Mouse (Mus musculus): ENCODE data around the gene Btla. TPM values are rescaled to one million over a fixed set of nuclear protein-coding genes. Genes with fewer than 3 reads are reported as not detected.
A peak's percentile ranks its signal among the peaks of the same experiment; 100 is the strongest.

Gene Btla
- polyA plus RNA-seq (2012; rRNA removed): 0.35 TPM in 2 replicates
- polyA plus RNA-seq (2014; fragmentation: Nextera tagmentation; extraction: Ambion mirVana): 0.70 and 0.73 TPM in 2 replicates

GRCm38 (mm10) chr16:45223648-45224388 is at the start of gene Btla:
TSS of gene Btla (plus strand) at chr16:45224315.
- H3K9ac ChIP-seq (ENCODE audit: low read depth, low read length, severe bottlenecking): no peak within 1 kb of the TSS
- no peaks in the 10 kb centered on the region for H3K4me1 ChIP-seq (ENCODE audit: control insufficient read depth, insufficient read depth, low read length)
- H3K27me3 ChIP-seq (ENCODE audit: control insufficient read depth, insufficient read depth, low read length): no peaks in the 10 kb centered on the region
- no peak for ATAC-seq (ENCODE audit: low FRiP score, low read depth)
- no peak within 1 kb of the TSS for H3K4me2 ChIP-seq (replicated peaks; ENCODE audit: low read depth, low read length, severe bottlenecking)
- DNase-seq (ENCODE audit: low spot score): no peak
- WGBS: 42% methylated on average over 10 of the region's 10 CpGs
- TF ChIP-seq POLR2A (IDR thresholded peaks at IDR 0.05; ENCODE audit: borderline replicate concordance, extremely low read depth, insufficient read depth, insufficient read length): no peak
- no peaks in the 10 kb centered on the region for H3K36me3 ChIP-seq (ENCODE audit: control insufficient read depth, insufficient read depth, low read length)
- no peaks in the 10 kb centered on the region for H3K9me3 ChIP-seq (ENCODE audit: control insufficient read depth, low read length)
- H3K27ac ChIP-seq (replicated peaks; ENCODE audit: low read depth, low read length): no peak within 1 kb of the TSS
- H3K4me3 ChIP-seq (replicated peaks; ENCODE audit: low read length): no peak within 1 kb of the TSS

DNA sequence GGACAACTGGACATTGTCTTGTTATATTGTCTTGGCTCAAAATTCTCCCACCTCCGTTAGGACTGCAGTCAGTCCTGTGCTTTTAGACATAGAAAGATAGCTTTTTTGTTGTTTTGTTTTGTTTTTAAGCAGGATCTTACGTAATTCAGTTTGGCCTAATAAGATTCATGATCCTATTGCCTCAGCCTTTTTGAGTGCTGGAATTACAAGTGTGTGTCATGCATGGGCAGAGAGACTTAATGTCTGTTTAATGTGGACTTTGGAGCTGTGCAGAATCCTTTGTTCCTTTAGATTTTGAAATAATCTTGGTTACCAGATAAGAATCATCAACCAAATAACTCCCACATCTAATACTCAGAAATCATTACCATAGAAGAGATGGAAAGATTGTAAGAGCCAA is 45.6 kb upstream of the Btla start:
- WGBS: 92% methylated on average over 2 of the region's 2 CpGs
- Histone ChIP-seq H3K4me2 (replicated peaks; ENCODE audit: low read depth, low read length, severe bottlenecking) (no peak overlapping the region), H3K9me3 (ENCODE audit: control insufficient read depth, low read length) (no peaks in the 10 kb centered on the region), H3K9ac (ENCODE audit: low read depth, low read length, severe bottlenecking) (no peak overlapping the region), H3K4me3 (replicated peaks; ENCODE audit: low read length) (no peak overlapping the region), H3K4me1 (ENCODE audit: control insufficient read depth, insufficient read depth, low read length) (no peaks in the 10 kb centered on the region), H3K36me3 (ENCODE audit: control insufficient read depth, insufficient read depth, low read length) (peaks cover 14% of the 10 kb centered on the region), H3K27me3 (ENCODE audit: control insufficient read depth, insufficient read depth, low read length) (no peaks in the 10 kb centered on the region), H3K27ac (replicated peaks; ENCODE audit: low read depth, low read length) (no peak overlapping the region)
- ATAC-seq (ENCODE audit: low FRiP score, low read depth): no peak
- no peak for DNase-seq (ENCODE audit: low spot score)
- no peak for TF ChIP-seq POLR2A (IDR thresholded peaks at IDR 0.05; ENCODE audit: borderline replicate concordance, extremely low read depth, insufficient read depth, insufficient read length)

DNA sequence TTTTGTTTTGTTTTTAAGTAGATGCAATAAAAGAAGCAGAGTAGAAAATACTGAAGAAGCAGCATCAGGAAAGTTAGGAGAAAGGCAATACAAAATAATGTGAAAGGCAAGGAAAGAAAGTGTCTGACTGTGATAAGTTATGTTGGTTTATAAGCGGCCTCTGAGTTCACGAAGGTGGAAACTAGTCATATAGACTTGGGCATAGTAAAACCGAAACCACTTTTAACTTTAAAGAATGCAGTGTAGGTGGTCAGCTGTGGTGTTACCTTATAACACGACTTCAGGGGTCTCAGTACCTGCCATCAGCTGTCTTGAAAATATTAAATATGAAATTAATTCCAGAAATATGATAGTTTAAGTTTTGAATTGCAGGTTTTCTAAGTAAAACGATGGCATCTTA is 42.3 kb upstream of the Btla start:
- Histone ChIP-seq H3K27me3 (ENCODE audit: control insufficient read depth, insufficient read depth, low read length) (no peaks in the 10 kb centered on the region), H3K36me3 (ENCODE audit: control insufficient read depth, insufficient read depth, low read length) (peaks cover 6% of the 10 kb centered on the region), H3K9me3 (ENCODE audit: control insufficient read depth, low read length) (no peaks in the 10 kb centered on the region), H3K4me2 (replicated peaks; ENCODE audit: low read depth, low read length, severe bottlenecking) (no peak overlapping the region), H3K9ac (ENCODE audit: low read depth, low read length, severe bottlenecking) (no peak overlapping the region), H3K4me3 (replicated peaks; ENCODE audit: low read length) (no peak overlapping the region), H3K4me1 (ENCODE audit: control insufficient read depth, insufficient read depth, low read length) (no peaks in the 10 kb centered on the region), H3K27ac (replicated peaks; ENCODE audit: low read depth, low read length) (no peak overlapping the region)
- DNase-seq (ENCODE audit: low spot score) (no peak), ATAC-seq (ENCODE audit: low FRiP score, low read depth) (no peak)
- WGBS: 92% methylated on average over 5 of the region's 5 CpGs
- no peak for TF ChIP-seq POLR2A (IDR thresholded peaks at IDR 0.05; ENCODE audit: borderline replicate concordance, extremely low read depth, insufficient read depth, insufficient read length)

DNA sequence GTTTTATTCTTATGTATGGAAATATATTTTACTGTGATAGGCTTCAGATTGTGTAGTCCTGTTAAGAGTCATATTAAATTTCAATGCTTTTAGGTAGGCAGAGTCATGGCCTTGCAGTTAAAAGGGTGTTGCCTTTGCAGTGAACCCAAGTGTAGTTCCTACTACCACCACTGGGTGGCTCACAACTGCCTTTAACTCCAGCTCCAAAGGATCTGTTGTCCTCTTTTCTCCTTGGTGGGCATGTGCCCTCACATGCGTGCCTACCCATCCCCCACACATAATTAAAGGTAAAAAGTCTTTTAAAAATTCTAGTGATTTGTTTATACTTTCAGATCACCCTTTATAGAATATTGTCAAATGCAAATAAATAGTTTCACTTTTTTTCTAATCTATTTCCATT is 31.5 kb upstream of the Btla start:
- peaks cover 17% of the 10 kb centered on the region; the same call in 1 of the 2 replicates for H3K36me3 ChIP-seq (ENCODE audit: control insufficient read depth, insufficient read depth, low read length)
- H3K27me3 ChIP-seq (ENCODE audit: control insufficient read depth, insufficient read depth, low read length): no peaks in the 10 kb centered on the region
- no peaks in the 10 kb centered on the region for H3K9me3 ChIP-seq (ENCODE audit: control insufficient read depth, low read length)
- no peaks in the 10 kb centered on the region for H3K4me1 ChIP-seq (ENCODE audit: control insufficient read depth, insufficient read depth, low read length)
- 6% methylated on average over 1 of the region's 1 CpGs for WGBS
- no peak overlapping the region for H3K27ac ChIP-seq (replicated peaks; ENCODE audit: low read depth, low read length)
- no peak overlapping the region for H3K4me2 ChIP-seq (replicated peaks; ENCODE audit: low read depth, low read length, severe bottlenecking)
- no peak for TF ChIP-seq POLR2A (IDR thresholded peaks at IDR 0.05; ENCODE audit: borderline replicate concordance, extremely low read depth, insufficient read depth, insufficient read length)
- DNase-seq (ENCODE audit: low spot score): peak; percentile 73
- no peak overlapping the region for H3K4me3 ChIP-seq (replicated peaks; ENCODE audit: low read length)
- H3K9ac ChIP-seq (ENCODE audit: low read depth, low read length, severe bottlenecking): no peak overlapping the region
- peak; percentile 41; the same call in 1 of the 2 replicates for ATAC-seq (ENCODE audit: low FRiP score, low read depth)

GRCm38 (mm10) chr16:45196816-45197215 is 27.3 kb upstream of the Btla start:
- 0 out of 2 replicates have a peak, but pooled peaks have one; percentile 61 for ATAC-seq (ENCODE audit: low FRiP score, low read depth)
- Histone ChIP-seq H3K4me2 (replicated peaks; ENCODE audit: low read depth, low read length, severe bottlenecking) (no peak overlapping the region), H3K36me3 (ENCODE audit: control insufficient read depth, insufficient read depth, low read length) (peaks cover 2% of the 10 kb centered on the region; the same call in 1 of the 2 replicates), H3K27me3 (ENCODE audit: control insufficient read depth, insufficient read depth, low read length) (no peaks in the 10 kb centered on the region), H3K27ac (replicated peaks; ENCODE audit: low read depth, low read length) (no peak overlapping the region), H3K9ac (ENCODE audit: low read depth, low read length, severe bottlenecking) (no peak overlapping the region), H3K4me1 (ENCODE audit: control insufficient read depth, insufficient read depth, low read length) (no peaks in the 10 kb centered on the region), H3K9me3 (ENCODE audit: control insufficient read depth, low read length) (no peaks in the 10 kb centered on the region), H3K4me3 (replicated peaks; ENCODE audit: low read length) (no peak overlapping the region)
- no peak for TF ChIP-seq POLR2A (IDR thresholded peaks at IDR 0.05; ENCODE audit: borderline replicate concordance, extremely low read depth, insufficient read depth, insufficient read length)
- DNase-seq (ENCODE audit: low spot score): peak; percentile 78
- 36% methylated on average over 6 of the region's 6 CpGs for WGBS
